Mouse (Mus musculus): ENCODE measurements around the gene Acp2. TPM values are rescaled to one million over a fixed set of nuclear protein-coding genes. Genes with fewer than 3 reads are reported as not detected.

Gene Acp2
- 28.8 and 29.7 TPM in 2 replicates for polyA plus RNA-seq (2015; fragmentation: Nextera tagmentation; extraction: Ambion mirVana)

GRCm38 (mm10) chr2:91202222-91202971 lies at the start of gene Acp2, which contains the start of gene Nr1h3:
Gene Acp2 (plus strand): TSS chr2:91202885.
Gene Nr1h3 (minus strand): TSS chr2:91202834.
- ATAC-seq (ENCODE audit: low FRiP score, low TSS enrichment), result peak; percentile 97
- Histone ChIP-seq H3K4me1 (ENCODE audit: insufficient read depth, low read length) (peaks cover 15% of the 10 kb centered on the region), H3K9ac (replicated peaks; ENCODE audit: low read length) (peak within 1 kb of the TSS; percentile 91), H3K9me3 (ENCODE audit: low read length) (no peaks in the 10 kb centered on the region), H3K4me2 (replicated peaks; ENCODE audit: low read depth, low read length) (peak within 1 kb of the TSS; percentile 76), H3K27ac (ENCODE audit: low read length) (peak within 1 kb of the TSS; percentile 98), H3K36me3 (ENCODE audit: insufficient read depth, low read length) (peaks cover 11% of the 10 kb centered on the region), H3K4me3 (ENCODE audit: low read length) (peak within 1 kb of the TSS; percentile 57), H3K27me3 (ENCODE audit: insufficient read depth, low read length) (no peaks in the 10 kb centered on the region)
- 2% methylated on average over 28 of the region's 28 CpGs for WGBS

GRCm38 (mm10) chr2:91152885-91153377 lies 49.8 kb upstream of the Acp2 start:
- WGBS, result 81% methylated on average over 3 of the region's 3 CpGs
- Histone ChIP-seq H3K4me1 (ENCODE audit: insufficient read depth, low read length) (no peaks in the 10 kb centered on the region), H3K4me2 (replicated peaks; ENCODE audit: low read depth, low read length) (no peak overlapping the region), H3K36me3 (ENCODE audit: insufficient read depth, low read length) (peaks cover 6% of the 10 kb centered on the region; the same call in 1 of the 2 replicates), H3K27me3 (ENCODE audit: insufficient read depth, low read length) (no peaks in the 10 kb centered on the region), H3K27ac (ENCODE audit: low read length) (no peak overlapping the region), H3K9ac (replicated peaks; ENCODE audit: low read length) (no peak overlapping the region), H3K9me3 (ENCODE audit: low read length) (no peaks in the 10 kb centered on the region), H3K4me3 (ENCODE audit: low read length) (no peak overlapping the region)
- no peak for ATAC-seq (ENCODE audit: low FRiP score, low TSS enrichment)

- no peak for ATAC-seq (ENCODE audit: low FRiP score, low TSS enrichment)
- Histone ChIP-seq H3K4me2 (replicated peaks; ENCODE audit: low read depth, low read length) (no peak overlapping the region), H3K4me1 (ENCODE audit: insufficient read depth, low read length) (no peaks in the 10 kb centered on the region), H3K9ac (replicated peaks; ENCODE audit: low read length) (no peak overlapping the region), H3K4me3 (ENCODE audit: low read length) (no peak overlapping the region), H3K27me3 (ENCODE audit: insufficient read depth, low read length) (no peaks in the 10 kb centered on the region), H3K9me3 (ENCODE audit: low read length) (no peaks in the 10 kb centered on the region), H3K36me3 (ENCODE audit: insufficient read depth, low read length) (peaks cover 6% of the 10 kb centered on the region; the same call in 1 of the 2 replicates), H3K27ac (ENCODE audit: low read length) (no peak overlapping the region)
- 92% methylated on average over 3 of the region's 3 CpGs for WGBS
These were observed 48.6 kb upstream of the Acp2 start for GRCm38 (mm10) chr2:91154091-91154490.

- H3K9ac ChIP-seq (replicated peaks; ENCODE audit: low read length), result no peak overlapping the region
- 13% methylated on average over 6 of the region's 6 CpGs for WGBS
- H3K36me3 ChIP-seq (ENCODE audit: insufficient read depth, low read length), result peaks cover 6% of the 10 kb centered on the region; the same call in 1 of the 2 replicates
- no peaks in the 10 kb centered on the region for H3K9me3 ChIP-seq (ENCODE audit: low read length)
- no peaks in the 10 kb centered on the region for H3K27me3 ChIP-seq (ENCODE audit: insufficient read depth, low read length)
- H3K4me2 ChIP-seq (replicated peaks; ENCODE audit: low read depth, low read length), result no peak overlapping the region
- ATAC-seq (ENCODE audit: low FRiP score, low TSS enrichment), result no peak
- H3K4me1 ChIP-seq (ENCODE audit: insufficient read depth, low read length), result no peaks in the 10 kb centered on the region
- no peak overlapping the region for H3K27ac ChIP-seq (ENCODE audit: low read length)
- H3K4me3 ChIP-seq (ENCODE audit: low read length), result no peak overlapping the region
These were observed 45.5 kb upstream of the Acp2 start for GRCm38 (mm10) chr2:91157002-91157752.

- 79% methylated on average over 6 of the region's 6 CpGs for WGBS
- H3K27ac ChIP-seq (ENCODE audit: low read length), result no peak overlapping the region
- no peaks in the 10 kb centered on the region for H3K36me3 ChIP-seq (ENCODE audit: insufficient read depth, low read length)
- no peak for ATAC-seq (ENCODE audit: low FRiP score, low TSS enrichment)
- no peaks in the 10 kb centered on the region for H3K4me1 ChIP-seq (ENCODE audit: insufficient read depth, low read length)
- no peak overlapping the region for H3K9ac ChIP-seq (replicated peaks; ENCODE audit: low read length)
- no peak overlapping the region for H3K4me2 ChIP-seq (replicated peaks; ENCODE audit: low read depth, low read length)
- H3K4me3 ChIP-seq (ENCODE audit: low read length), result no peak overlapping the region
- H3K27me3 ChIP-seq (ENCODE audit: insufficient read depth, low read length), result no peaks in the 10 kb centered on the region
- no peaks in the 10 kb centered on the region for H3K9me3 ChIP-seq (ENCODE audit: low read length)
These were observed 42.1 kb upstream of the Acp2 start for GRCm38 (mm10) chr2:91160591-91160990.

- no peak overlapping the region for H3K9ac ChIP-seq (replicated peaks; ENCODE audit: low read length)
- no peaks in the 10 kb centered on the region for H3K27me3 ChIP-seq (ENCODE audit: insufficient read depth, low read length)
- no peak for ATAC-seq (ENCODE audit: low FRiP score, low TSS enrichment)
- H3K27ac ChIP-seq (ENCODE audit: low read length), result no peak overlapping the region
- WGBS, result 82% methylated on average over 4 of the region's 4 CpGs
- no peak overlapping the region for H3K4me2 ChIP-seq (replicated peaks; ENCODE audit: low read depth, low read length)
- H3K4me3 ChIP-seq (ENCODE audit: low read length), result no peak overlapping the region
- H3K9me3 ChIP-seq (ENCODE audit: low read length), result no peaks in the 10 kb centered on the region
- peaks cover 5% of the 10 kb centered on the region; the same call in 1 of the 2 replicates for H3K36me3 ChIP-seq (ENCODE audit: insufficient read depth, low read length)
- no peaks in the 10 kb centered on the region for H3K4me1 ChIP-seq (ENCODE audit: insufficient read depth, low read length)
These were observed 39.7 kb upstream of the Acp2 start for GRCm38 (mm10) chr2:91162952-91163351.

GRCm38 (mm10) chr2:91163532-91163931 lies 39.2 kb upstream of the Acp2 start:
- no peaks in the 10 kb centered on the region for H3K27me3 ChIP-seq (ENCODE audit: insufficient read depth, low read length)

GRCm38 (mm10) chr2:91164991-91165390 lies 37.7 kb upstream of the Acp2 start:
- no peak overlapping the region for H3K27ac ChIP-seq (ENCODE audit: low read length)
- no peak overlapping the region for H3K9ac ChIP-seq (replicated peaks; ENCODE audit: low read length)
- H3K4me2 ChIP-seq (replicated peaks; ENCODE audit: low read depth, low read length), result no peak overlapping the region
- H3K4me3 ChIP-seq (ENCODE audit: low read length), result no peak overlapping the region
- H3K27me3 ChIP-seq (ENCODE audit: insufficient read depth, low read length), result no peaks in the 10 kb centered on the region
- no peak for ATAC-seq (ENCODE audit: low FRiP score, low TSS enrichment)
- H3K9me3 ChIP-seq (ENCODE audit: low read length), result no peaks in the 10 kb centered on the region
- peaks cover 5% of the 10 kb centered on the region; the same call in 1 of the 2 replicates for H3K36me3 ChIP-seq (ENCODE audit: insufficient read depth, low read length)
- 91% methylated on average over 6 of the region's 6 CpGs for WGBS
- no peaks in the 10 kb centered on the region for H3K4me1 ChIP-seq (ENCODE audit: insufficient read depth, low read length)

More at GRCm38 (mm10) chr2:91163532-91163931, 39.2 kb upstream of the Acp2 start:
- no peaks in the 10 kb centered on the region for H3K4me1 ChIP-seq (ENCODE audit: insufficient read depth, low read length)
- peaks cover 5% of the 10 kb centered on the region; the same call in 1 of the 2 replicates for H3K36me3 ChIP-seq (ENCODE audit: insufficient read depth, low read length)
- no peak for ATAC-seq (ENCODE audit: low FRiP score, low TSS enrichment)
- no peak overlapping the region for H3K4me2 ChIP-seq (replicated peaks; ENCODE audit: low read depth, low read length)
- H3K4me3 ChIP-seq (ENCODE audit: low read length), result no peak overlapping the region
- WGBS, result 80% methylated on average over 5 of the region's 5 CpGs
- H3K9ac ChIP-seq (replicated peaks; ENCODE audit: low read length), result no peak overlapping the region
- no peak overlapping the region for H3K27ac ChIP-seq (ENCODE audit: low read length)
- H3K9me3 ChIP-seq (ENCODE audit: low read length), result no peaks in the 10 kb centered on the region

GRCm38 (mm10) chr2:91167629-91168028 lies 35.1 kb upstream of the Acp2 start:
- no peak for ATAC-seq (ENCODE audit: low FRiP score, low TSS enrichment)
- no peaks in the 10 kb centered on the region for H3K9me3 ChIP-seq (ENCODE audit: low read length)
- H3K36me3 ChIP-seq (ENCODE audit: insufficient read depth, low read length), result peaks cover 5% of the 10 kb centered on the region; the same call in 1 of the 2 replicates
- H3K4me2 ChIP-seq (replicated peaks; ENCODE audit: low read depth, low read length), result no peak overlapping the region
- no peak overlapping the region for H3K27ac ChIP-seq (ENCODE audit: low read length)
- no peak overlapping the region for H3K4me3 ChIP-seq (ENCODE audit: low read length)
- H3K9ac ChIP-seq (replicated peaks; ENCODE audit: low read length), result no peak overlapping the region
- WGBS, result 61% methylated on average over 4 of the region's 4 CpGs
- H3K4me1 ChIP-seq (ENCODE audit: insufficient read depth, low read length), result no peaks in the 10 kb centered on the region
- H3K27me3 ChIP-seq (ENCODE audit: insufficient read depth, low read length), result no peaks in the 10 kb centered on the region
